Mouse (Mus musculus) liver, postnatal 0 days (tissue): ENCODE measurements at regions not wholly inside any gene's neighbourhood (a gene's known extent, or its start where the extent isn't known, plus 50 kb on each side); places are given as distances from the start of the nearest gene placed in this dataset.

Experiments
- CTCF ChIP-seq: sonication (generic); IDR thresholded peaks from 2 replicates; pipeline ENCODE4 v1.5.1; 2016; ENCODE audit warnings: antibody characterized with exemption, low read depth
- EP300 ChIP-seq: IDR thresholded peaks from 2 replicates; pipeline ENCODE4 v1.6.1; 2016; ENCODE audit warnings: antibody characterized with exemption, low read depth, mild to moderate bottlenecking

- TF ChIP-seq CTCF (peak; percentile 63), EP300 (no peak)
These were observed 191.0 kb downstream of the Vgll3 start for GRCm38 (mm10) chr16:66005954-66006580.
